Mouse (Mus musculus) midbrain, embryonic 12.5 days (tissue): ENCODE data around the gene Celf1. TPM values are rescaled to one million over a fixed set of nuclear protein-coding genes. Genes with fewer than 3 reads are reported as not detected.
A peak's percentile ranks its signal among the peaks of the same experiment; 100 is the strongest.

Source experiments
- ATAC-seq: fragments of 200-750 bp; cut with Nextera tagmentation; 2 replicates; pipeline ENCODE4 v1.8.0; 2017; ENCODE audit warnings: low read depth, moderate TSS enrichment, moderate library complexity; ENCODE audit not compliant: low FRiP score
- H3K27ac ChIP-seq: fragments of 300-500 bp; sonication (generic); replicated peaks from 2 replicates; pipeline ENCODE4 v1.5.1; 2016; ENCODE audit warnings: mild to moderate bottlenecking
- H3K27me3 ChIP-seq: fragments of 300-500 bp; sonication (generic); 2 replicates; pipeline ENCODE4 v1.6.1; 2016; ENCODE audit warnings: mild to moderate bottlenecking
- H3K36me3 ChIP-seq: fragments of 300-500 bp; sonication (generic); 2 replicates; pipeline ENCODE4 v1.6.1; 2016
- H3K4me1 ChIP-seq: fragments of 300-500 bp; sonication (generic); 2 replicates; pipeline ENCODE4 v1.6.1; 2016
- H3K4me2 ChIP-seq: fragments of 300-500 bp; sonication (generic); replicated peaks from 2 replicates; pipeline ENCODE4 v1.6.1; 2016; ENCODE audit warnings: mild to moderate bottlenecking, moderate library complexity
- H3K4me3 ChIP-seq: fragments of 300-500 bp; sonication (generic); 2 replicates; pipeline ENCODE4 v1.5.1; 2016; ENCODE audit warnings: mild to moderate bottlenecking
- H3K9ac ChIP-seq: fragments of 300-500 bp; sonication (generic); replicated peaks from 2 replicates; pipeline ENCODE4 v1.6.1; 2016; ENCODE audit warnings: mild to moderate bottlenecking, moderate library complexity
- H3K9me3 ChIP-seq: fragments of 300-500 bp; sonication (generic); 2 replicates; pipeline ENCODE4 v1.6.1; 2016; ENCODE audit warnings: mild to moderate bottlenecking
- WGBS: fragments of 180-500 bp; shearing (Covaris S2); methylation state at CpG from one replicate; pipeline ENCODE4 v1.1.7; 2016; 5-methylcytosine and 5-hydroxymethylcytosine counted together
- polyA plus RNA-seq: library from polyadenylated mRNA; unstranded; fragments of >200 nt; fragmentation: Nextera tagmentation; extraction: Ambion mirVana; gene quantifications from 2 replicates; pipeline ENCODE4 v1.2.1, GENCODE M21; 2016

Celf1 gene
- polyA plus RNA-seq, 1 experiment from 2014 or later = 167 TPM

- no peak overlapping the region for H3K4me3 ChIP-seq
- H3K36me3 ChIP-seq = no peaks in the 10 kb centered on the region
- no peak overlapping the region for H3K27ac ChIP-seq
- 0 out of 2 replicates have a peak, but pooled peaks have one; percentile 19 for ATAC-seq
- no peak overlapping the region for H3K4me2 ChIP-seq
- no peaks in the 10 kb centered on the region for H3K27me3 ChIP-seq
- H3K9ac ChIP-seq = no peak overlapping the region
- H3K4me1 ChIP-seq = peaks cover 10% of the 10 kb centered on the region
- H3K9me3 ChIP-seq = no peaks in the 10 kb centered on the region
Observed at GRCm38 (mm10) chr2:90950582-90951194, 10.5 kb downstream of the Celf1 start.

GRCm38 (mm10) chr2:90953461-90953860, 13.3 kb downstream of the Celf1 start:
- Histone ChIP-seq H3K4me2 (no peak overlapping the region), H3K27me3 (no peaks in the 10 kb centered on the region), H3K9ac (no peak overlapping the region), H3K27ac (no peak overlapping the region), H3K36me3 (no peaks in the 10 kb centered on the region), H3K4me1 (peaks cover 20% of the 10 kb centered on the region), H3K9me3 (no peaks in the 10 kb centered on the region), H3K4me3 (no peak overlapping the region)
- ATAC-seq = no peak
- WGBS = 75% methylated on average over 3 of the region's 3 CpGs

DNA sequence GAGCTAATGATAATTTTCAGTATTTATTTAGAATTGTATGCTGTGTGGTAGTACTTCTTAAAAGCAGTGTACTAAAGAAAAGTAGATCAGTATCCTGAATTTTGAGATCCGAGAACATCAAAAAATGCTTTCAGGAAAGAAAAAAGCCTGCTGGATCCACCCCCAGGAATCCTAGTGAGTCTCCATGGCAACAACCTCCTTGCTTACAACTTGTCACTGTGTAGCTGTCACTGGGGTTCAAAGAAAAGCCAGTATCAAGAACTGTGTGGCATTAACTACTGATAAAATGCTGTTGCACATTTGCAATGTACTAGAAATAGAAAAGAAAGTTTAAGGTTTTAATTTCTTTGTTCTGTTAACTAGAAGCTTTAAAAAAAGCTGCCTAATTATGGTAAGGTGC, 15.9 kb downstream of the Celf1 start:
- 10% methylated on average over 1 of the region's 1 CpGs for WGBS
- peaks cover 20% of the 10 kb centered on the region for H3K4me1 ChIP-seq
- no peak overlapping the region for H3K9ac ChIP-seq
- peak; percentile 69; the same call in 1 of the 2 replicates for ATAC-seq
- no peak overlapping the region for H3K4me3 ChIP-seq
- H3K27me3 ChIP-seq = no peaks in the 10 kb centered on the region
- no peaks in the 10 kb centered on the region for H3K9me3 ChIP-seq
- H3K4me2 ChIP-seq = no peak overlapping the region
- no peaks in the 10 kb centered on the region for H3K36me3 ChIP-seq
- no peak overlapping the region for H3K27ac ChIP-seq

- Histone ChIP-seq H3K4me3 (no peak overlapping the region), H3K9ac (no peak overlapping the region), H3K27me3 (no peaks in the 10 kb centered on the region), H3K4me2 (no peak overlapping the region), H3K9me3 (no peaks in the 10 kb centered on the region), H3K4me1 (peaks cover 20% of the 10 kb centered on the region), H3K27ac (no peak overlapping the region), H3K36me3 (no peaks in the 10 kb centered on the region)
- 83% methylated on average over 3 of the region's 3 CpGs for WGBS
- no peak for ATAC-seq
Observed at GRCm38 (mm10) chr2:90958856-90959255, 18.7 kb downstream of the Celf1 start.

DNA sequence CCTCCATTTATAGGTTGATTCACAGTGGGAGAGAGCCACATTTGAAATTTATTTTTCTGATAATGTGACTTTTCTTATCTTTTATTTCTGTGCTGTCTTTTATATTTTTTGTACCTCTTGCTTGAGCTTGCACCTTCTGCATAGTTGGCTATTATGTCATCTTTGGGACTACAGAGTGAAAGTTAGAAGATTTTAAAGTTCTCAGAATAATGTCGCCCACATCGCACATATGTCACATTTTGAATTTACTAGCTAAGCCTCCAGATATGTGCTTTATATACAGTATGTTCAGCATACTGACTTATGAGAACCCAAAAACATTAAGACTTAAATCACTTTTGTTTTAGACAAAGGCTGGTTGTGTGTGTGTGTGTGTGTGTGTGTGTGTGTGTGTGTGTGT, 19.8 kb downstream of the Celf1 start:
- Histone ChIP-seq H3K4me1 (peaks cover 20% of the 10 kb centered on the region), H3K27ac (no peak overlapping the region), H3K4me3 (no peak overlapping the region), H3K36me3 (no peaks in the 10 kb centered on the region), H3K27me3 (no peaks in the 10 kb centered on the region), H3K9me3 (no peaks in the 10 kb centered on the region), H3K9ac (no peak overlapping the region), H3K4me2 (no peak overlapping the region)
- no peak for ATAC-seq
- 100% methylated on average over 2 of the region's 2 CpGs for WGBS

- H3K36me3 ChIP-seq = no peaks in the 10 kb centered on the region
- WGBS = 97% methylated on average over 1 of the region's 1 CpGs
- no peak overlapping the region for H3K4me3 ChIP-seq
- H3K9me3 ChIP-seq = no peaks in the 10 kb centered on the region
- H3K27me3 ChIP-seq = no peaks in the 10 kb centered on the region
- H3K9ac ChIP-seq = no peak overlapping the region
- no peak overlapping the region for H3K27ac ChIP-seq
- peaks cover 5% of the 10 kb centered on the region; the same call in 1 of the 2 replicates for H3K4me1 ChIP-seq
- no peak for ATAC-seq
- no peak overlapping the region for H3K4me2 ChIP-seq
Observed at GRCm38 (mm10) chr2:90963304-90963703, 23.1 kb downstream of the Celf1 start.

DNA sequence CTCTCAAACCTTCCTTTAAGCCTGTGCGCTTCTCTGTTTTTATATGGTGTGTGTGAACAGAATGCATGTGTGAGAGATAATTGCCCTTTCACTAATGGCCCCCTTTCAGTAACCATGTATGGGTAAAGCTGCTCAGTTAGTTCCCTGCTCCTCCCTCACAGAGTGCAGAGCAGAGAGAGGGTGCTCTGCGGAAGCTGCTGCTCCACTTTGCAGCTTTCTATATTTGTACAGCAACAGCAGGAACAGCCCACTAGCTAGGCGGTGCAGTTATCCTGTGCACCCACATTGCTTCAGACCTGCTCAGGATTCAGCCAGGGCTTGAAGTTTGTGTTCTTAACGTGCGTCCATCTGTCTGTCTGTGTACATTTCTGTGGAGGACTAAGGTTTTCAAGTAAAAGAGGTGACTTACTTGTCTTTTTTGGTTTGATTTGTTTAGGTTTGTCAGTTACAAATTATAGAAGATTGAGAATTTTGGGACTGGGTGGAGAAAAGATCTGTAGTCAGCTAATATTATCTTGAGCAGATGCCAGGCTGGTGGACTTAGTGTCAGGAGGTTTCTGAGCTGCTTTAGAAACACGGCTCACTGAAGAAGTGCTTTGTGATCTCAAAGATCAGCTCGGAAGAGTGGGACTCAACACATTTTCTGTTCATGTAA, 24.8 kb downstream of the Celf1 start:
- 82% methylated on average over 7 of the region's 7 CpGs for WGBS
- H3K27ac ChIP-seq = no peak overlapping the region
- no peak overlapping the region for H3K4me3 ChIP-seq

GRCm38 (mm10) chr2:90965466-90966080, 25.4 kb downstream of the Celf1 start:
- Histone ChIP-seq H3K4me2 (no peak overlapping the region), H3K9ac (no peak overlapping the region), H3K36me3 (no peaks in the 10 kb centered on the region), H3K9me3 (no peaks in the 10 kb centered on the region), H3K27ac (no peak overlapping the region), H3K4me3 (no peak overlapping the region), H3K4me1 (peaks cover 5% of the 10 kb centered on the region; the same call in 1 of the 2 replicates), H3K27me3 (no peaks in the 10 kb centered on the region)
- no peak for ATAC-seq
- 85% methylated on average over 2 of the region's 2 CpGs for WGBS

More for the DNA sequence above, 24.8 kb downstream of the Celf1 start:
- ATAC-seq = no peak
- Histone ChIP-seq H3K36me3 (no peaks in the 10 kb centered on the region), H3K27me3 (no peaks in the 10 kb centered on the region), H3K9me3 (no peaks in the 10 kb centered on the region), H3K4me1 (peaks cover 5% of the 10 kb centered on the region; the same call in 1 of the 2 replicates), H3K4me2 (no peak overlapping the region), H3K9ac (no peak overlapping the region)

GRCm38 (mm10) chr2:90970606-90971005, 30.4 kb downstream of the Celf1 start:
- Histone ChIP-seq H3K9ac (no peak overlapping the region), H3K4me2 (no peak overlapping the region), H3K9me3 (no peaks in the 10 kb centered on the region), H3K36me3 (peaks cover 5% of the 10 kb centered on the region; the same call in 1 of the 2 replicates), H3K27me3 (no peaks in the 10 kb centered on the region), H3K27ac (no peak overlapping the region), H3K4me1 (no peaks in the 10 kb centered on the region), H3K4me3 (no peak overlapping the region)
- no peak for ATAC-seq

DNA sequence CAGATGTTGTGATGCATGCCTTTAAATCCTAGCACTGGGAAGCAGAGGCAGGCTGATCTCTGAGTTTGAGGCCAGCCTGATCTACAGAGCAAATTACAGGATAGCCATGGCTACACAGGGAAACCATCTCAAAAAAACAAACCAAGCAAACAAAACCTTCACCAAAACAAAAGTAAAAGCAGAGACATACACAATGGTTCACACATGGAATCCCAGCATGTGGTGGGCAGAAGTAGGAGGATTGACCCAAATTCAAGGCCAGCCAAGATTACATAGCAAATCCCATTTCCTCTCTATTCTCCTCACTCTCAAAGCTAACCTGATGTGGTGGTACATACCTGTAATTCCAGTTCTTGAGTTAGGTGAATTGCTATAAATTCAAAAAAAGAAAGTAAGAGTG, 33.9 kb downstream of the Celf1 start:
- Histone ChIP-seq H3K4me3 (no peak overlapping the region), H3K27me3 (no peaks in the 10 kb centered on the region), H3K36me3 (peaks cover 5% of the 10 kb centered on the region; the same call in 1 of the 2 replicates), H3K9me3 (no peaks in the 10 kb centered on the region), H3K4me1 (no peaks in the 10 kb centered on the region), H3K4me2 (no peak overlapping the region), H3K27ac (no peak overlapping the region), H3K9ac (no peak overlapping the region)
- no peak for ATAC-seq

GRCm38 (mm10) chr2:90975181-90975835, 35.1 kb downstream of the Celf1 start:
- no peaks in the 10 kb centered on the region for H3K27me3 ChIP-seq
- H3K9me3 ChIP-seq = no peaks in the 10 kb centered on the region
- H3K9ac ChIP-seq = no peak overlapping the region
- no peaks in the 10 kb centered on the region for H3K4me1 ChIP-seq
- no peak overlapping the region for H3K27ac ChIP-seq
- H3K4me3 ChIP-seq = no peak overlapping the region
- H3K4me2 ChIP-seq = no peak overlapping the region
- no peak for ATAC-seq
- 85% methylated on average over 7 of the region's 7 CpGs for WGBS
- H3K36me3 ChIP-seq = peaks cover 5% of the 10 kb centered on the region; the same call in 1 of the 2 replicates

GRCm38 (mm10) chr2:90976590-90976989, 36.4 kb downstream of the Celf1 start:
- H3K27ac ChIP-seq = no peak overlapping the region
- peaks cover 5% of the 10 kb centered on the region; the same call in 1 of the 2 replicates for H3K36me3 ChIP-seq
- H3K4me1 ChIP-seq = no peaks in the 10 kb centered on the region
- no peaks in the 10 kb centered on the region for H3K27me3 ChIP-seq
- no peaks in the 10 kb centered on the region for H3K9me3 ChIP-seq
- H3K9ac ChIP-seq = no peak overlapping the region
- no peak overlapping the region for H3K4me3 ChIP-seq
- 92% methylated on average over 2 of the region's 2 CpGs for WGBS
- H3K4me2 ChIP-seq = no peak overlapping the region
- no peak for ATAC-seq
